Comparison of ENCODE assay signal across 13 mouse cellular contexts in genomic region chr7:118117539-118118210, GRCm38 (mm10). TPM values are rescaled to one million over a fixed set of nuclear protein-coding genes. Genes with fewer than 3 reads are reported as not detected.
DNase-seq lines count a peak whose midpoint lies in the region; ATAC-seq and TF ChIP-seq lines count a peak whose summit lies in the region.
"Had no signal": no experiment of that assay in that cellular context is flagged by ENCODE, and none has a peak within 500 bp of the region (broad histone marks: within the 10 kb centered on the region; RNA-seq: fewer than 3 reads in every experiment).

No protein-coding gene starts in this region.

- H3K27ac ChIP-seq in intestine, embryonic 14.5 days (ENCODE audit: low read depth), result 0 out of 2 replicates have a peak overlapping the region, but pooled peaks have one; percentile 33
- no peak overlapping the region for H3K27ac ChIP-seq in intestine, postnatal 0 days (ENCODE audit: low read depth, low read length)
- H3K27ac ChIP-seq in embryonic facial prominence, embryonic 10.5 days (replicated peaks), result peak overlapping the region; percentile 99
- H3K27ac ChIP-seq in limb, embryonic 11.5 days (replicated peaks; ENCODE audit: low read depth, low read length), result peak overlapping the region; percentile 47; the same call in 1 of the 2 replicates
- H3K27ac ChIP-seq: hindbrain, embryonic 13.5 days had no signal

- no peak overlapping the region for H3K4me3 ChIP-seq in intestine, embryonic 14.5 days (ENCODE audit: low read depth, low read length)
- H3K4me3 ChIP-seq in intestine, postnatal 0 days (ENCODE audit: low read depth, low read length), result no peak overlapping the region
- H3K4me3 ChIP-seq in E14TG2a.4 (replicated peaks; ENCODE audit: low read length), result peak overlapping the region; percentile 17; the same call in 1 of the 2 replicates
- H3K4me3 ChIP-seq in embryonic facial prominence, embryonic 10.5 days, result no peak overlapping the region
- H3K4me3 ChIP-seq in limb, embryonic 11.5 days (ENCODE audit: low read depth, low read length), result no peak overlapping the region
- H3K4me3 ChIP-seq: hindbrain, embryonic 13.5 days had no signal

- no peak for DNase-seq in intestine, embryonic 14.5 days (ENCODE audit: low spot score)
- no peak for DNase-seq in embryonic facial prominence, embryonic 10.5 days (ENCODE audit: low spot score)
- DNase-seq in limb, embryonic 11.5 days (ENCODE audit: low spot score), result no peak
- no peak for DNase-seq in frontal cortex, postnatal 14 days (ENCODE audit: low spot score in 2 of 2)
- no peak for DNase-seq in urinary bladder, postnatal 36 days (ENCODE audit: low spot score in 2 of 2)
- DNase-seq: adrenal gland, postnatal 14 days; cerebellum, postnatal 14 days; right cerebral cortex, postnatal 4 days; thymus, postnatal 36 days had no signal

- no peak for ATAC-seq in intestine, embryonic 14.5 days (replicated peaks; ENCODE audit: low FRiP score, low TSS enrichment, low read depth)
- ATAC-seq in intestine, postnatal 0 days, result no peak
- ATAC-seq in limb, embryonic 11.5 days (ENCODE audit: insufficient number of reproducible peaks, low FRiP score, low TSS enrichment, low read depth), result no peak

- H3K4me2 ChIP-seq in intestine, embryonic 14.5 days (ENCODE audit: low read length), result no peak overlapping the region
- H3K4me2 ChIP-seq in intestine, postnatal 0 days (replicated peaks; ENCODE audit: low read depth), result no peak overlapping the region
- no peak overlapping the region for H3K4me2 ChIP-seq in limb, embryonic 11.5 days (ENCODE audit: low read depth, severe bottlenecking)

- no peaks in the 10 kb centered on the region for H3K27me3 ChIP-seq in intestine, embryonic 14.5 days (replicated peaks; ENCODE audit: control insufficient read depth, insufficient read depth, low read length)
- no peaks in the 10 kb centered on the region for H3K27me3 ChIP-seq in intestine, postnatal 0 days (replicated peaks; ENCODE audit: control insufficient read depth, insufficient read depth, low read length)
- no peaks in the 10 kb centered on the region for H3K27me3 ChIP-seq in E14TG2a.4 (ENCODE audit: insufficient read depth, low read length)
- H3K27me3 ChIP-seq in embryonic facial prominence, embryonic 10.5 days (replicated peaks; ENCODE audit: low read depth, poor library complexity, severe bottlenecking), result no peaks in the 10 kb centered on the region
- H3K27me3 ChIP-seq in limb, embryonic 11.5 days (ENCODE audit: control insufficient read depth, insufficient read depth, low read length), result no peaks in the 10 kb centered on the region
- H3K27me3 ChIP-seq: hindbrain, embryonic 13.5 days had no signal

- H3K36me3 ChIP-seq in intestine, embryonic 14.5 days (ENCODE audit: control insufficient read depth, insufficient read depth, low read length), result peaks cover 63% of the 10 kb centered on the region
- peaks cover 45% of the 10 kb centered on the region for H3K36me3 ChIP-seq in intestine, postnatal 0 days (ENCODE audit: control insufficient read depth, insufficient read depth)
- H3K36me3 ChIP-seq in E14TG2a.4 (ENCODE audit: insufficient read depth, low read length), result peaks cover 77% of the 10 kb centered on the region
- peaks cover 76% of the 10 kb centered on the region for H3K36me3 ChIP-seq in embryonic facial prominence, embryonic 10.5 days (replicated peaks)
- H3K36me3 ChIP-seq in limb, embryonic 11.5 days (ENCODE audit: control insufficient read depth, insufficient read depth, low read length), result peaks cover 32% of the 10 kb centered on the region

- H3K4me1 ChIP-seq in intestine, embryonic 14.5 days (replicated peaks; ENCODE audit: control insufficient read depth, insufficient read depth, low read length), result peaks cover 20% of the 10 kb centered on the region; the same call in 1 of the 2 replicates
- peaks cover 6% of the 10 kb centered on the region; the same call in 1 of the 2 replicates for H3K4me1 ChIP-seq in intestine, postnatal 0 days (replicated peaks; ENCODE audit: control insufficient read depth, insufficient read depth, low read length)
- peaks cover 70% of the 10 kb centered on the region for H3K4me1 ChIP-seq in E14TG2a.4 (replicated peaks; ENCODE audit: low read depth, low read length)
- H3K4me1 ChIP-seq in embryonic facial prominence, embryonic 10.5 days, result peaks cover 32% of the 10 kb centered on the region
- peaks cover 9% of the 10 kb centered on the region for H3K4me1 ChIP-seq in limb, embryonic 11.5 days (ENCODE audit: control insufficient read depth, insufficient read depth, low read length)

- no peaks in the 10 kb centered on the region for H3K9me3 ChIP-seq in intestine, embryonic 14.5 days (ENCODE audit: control insufficient read depth, low read length)
- no peaks in the 10 kb centered on the region for H3K9me3 ChIP-seq in intestine, postnatal 0 days (ENCODE audit: control insufficient read depth)
- peaks cover 14% of the 10 kb centered on the region; the same call in 1 of the 2 replicates for H3K9me3 ChIP-seq in E14TG2a.4 (ENCODE audit: low read length)
- no peaks in the 10 kb centered on the region for H3K9me3 ChIP-seq in embryonic facial prominence, embryonic 10.5 days
- H3K9me3 ChIP-seq in limb, embryonic 11.5 days (ENCODE audit: control insufficient read depth, low read length), result no peaks in the 10 kb centered on the region
- H3K9me3 ChIP-seq: G1E; hindbrain, embryonic 13.5 days had no signal

- no peak overlapping the region for H3K9ac ChIP-seq in intestine, embryonic 14.5 days (ENCODE audit: low read length)
- no peak overlapping the region for H3K9ac ChIP-seq in intestine, postnatal 0 days (ENCODE audit: low read depth, low read length)
- no peak overlapping the region for H3K9ac ChIP-seq in limb, embryonic 11.5 days (ENCODE audit: low read length)
- H3K9ac ChIP-seq: hindbrain, embryonic 13.5 days had no signal

- TF ChIP-seq CTCF in intestine, postnatal 0 days (IDR thresholded peaks at IDR 0.05; ENCODE audit: low read depth), result no peak
- no peak for TF ChIP-seq CTCF in E14TG2a.4 (conservative IDR thresholded peaks at IDR 0.05; ENCODE audit: low read length)

- WGBS in intestine, embryonic 14.5 days, result 45% methylated on average over 4 of the region's 4 CpGs
- 46% methylated on average over 4 of the region's 4 CpGs for WGBS in intestine, postnatal 0 days
- WGBS in embryonic facial prominence, embryonic 10.5 days, result 52% methylated on average over 4 of the region's 4 CpGs
- WGBS in limb, embryonic 11.5 days, result 42% methylated on average over 4 of the region's 4 CpGs

RNA-seq across cellular contexts. Expression of gene Rps15a, which starts 1.7 kb away (rescaled TPM):
- polyA plus RNA-seq in intestine, embryonic 14.5 days (2014; fragmentation: Nextera tagmentation; extraction: Ambion mirVana), result 894 and 1,000 TPM in 2 replicates
- 433 and 466 TPM in 2 replicates for polyA plus RNA-seq in intestine, postnatal 0 days (2015; fragmentation: Nextera tagmentation; extraction: Ambion mirVana)
- polyA plus RNA-seq in embryonic facial prominence, embryonic 10.5 days (2016; fragmentation: Nextera tagmentation; extraction: Ambion mirVana), result 678 and 708 TPM in 2 replicates
- polyA plus RNA-seq in limb, embryonic 11.5 days (2014; fragmentation: Nextera tagmentation; extraction: Ambion mirVana), result 782 and 811 TPM in 2 replicates

RNA-seq across cellular contexts. Expression of gene Arl6ip1, which starts 11.8 kb away (rescaled TPM):
- polyA plus RNA-seq in intestine, embryonic 14.5 days (2014; fragmentation: Nextera tagmentation; extraction: Ambion mirVana), result 323 and 348 TPM in 2 replicates
- 587 and 610 TPM in 2 replicates for polyA plus RNA-seq in intestine, postnatal 0 days (2015; fragmentation: Nextera tagmentation; extraction: Ambion mirVana)
- 439 and 453 TPM in 2 replicates for polyA plus RNA-seq in embryonic facial prominence, embryonic 10.5 days (2016; fragmentation: Nextera tagmentation; extraction: Ambion mirVana)
- 408 and 423 TPM in 2 replicates for polyA plus RNA-seq in limb, embryonic 11.5 days (2014; fragmentation: Nextera tagmentation; extraction: Ambion mirVana)
